Mouse (Mus musculus) right cerebral cortex, postnatal 10 days (tissue): Measurements from ENCODE around the gene Gtpbp6.
"Not testable (repeated sequence)": the region's sequence is repeated elsewhere in the genome, so short reads cannot be mapped to it uniquely, and the experiment has no call there.

Experiments
- DNase-seq, 2 experiments: peaks; one replicate each; pipeline ENCODE4 v3.0.0; 2021; ENCODE audit warnings: low spot score in 2 of 2

Gtpbp6 gene

GRCm38 (mm10) chr5:110100921-110101631, 6.9 kb downstream of the Gtpbp6 start:
- DNase-seq = peak; percentile 64 to 75

- DNase-seq = peak; percentile 49 to 66
Measured at GRCm38 (mm10) chr5:110099656-110100580, 8.1 kb downstream of the Gtpbp6 start, which contains the start of gene Plcxd1. Gene Plcxd1, plus strand, starts transcription at chr5:110099969.

GRCm38 (mm10) chr5:110098991-110099477, 9.0 kb downstream of the Gtpbp6 start:
- peak; percentile 62 to 73 for DNase-seq

DNA sequence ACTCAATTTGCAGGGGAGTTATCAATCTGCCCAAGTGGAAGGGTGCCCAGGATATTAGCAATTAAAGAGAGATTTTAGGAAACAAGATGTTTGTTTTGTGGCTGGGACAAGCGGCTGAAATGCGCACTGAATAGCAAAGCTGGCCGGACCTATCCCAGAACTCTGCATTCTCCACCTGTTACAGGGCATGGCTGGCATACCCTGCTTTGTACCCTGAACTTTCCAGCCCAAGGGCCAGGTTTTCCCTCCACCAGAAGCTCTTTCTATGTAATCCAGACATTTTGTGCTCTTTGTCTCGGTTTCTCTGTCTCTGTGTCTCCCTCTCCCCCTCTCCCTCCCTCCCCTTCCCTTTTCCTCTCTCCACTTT, 13.2 kb downstream of the Gtpbp6 start:
- peak in 1 of 2 experiments; percentile 29 for DNase-seq

DNA sequence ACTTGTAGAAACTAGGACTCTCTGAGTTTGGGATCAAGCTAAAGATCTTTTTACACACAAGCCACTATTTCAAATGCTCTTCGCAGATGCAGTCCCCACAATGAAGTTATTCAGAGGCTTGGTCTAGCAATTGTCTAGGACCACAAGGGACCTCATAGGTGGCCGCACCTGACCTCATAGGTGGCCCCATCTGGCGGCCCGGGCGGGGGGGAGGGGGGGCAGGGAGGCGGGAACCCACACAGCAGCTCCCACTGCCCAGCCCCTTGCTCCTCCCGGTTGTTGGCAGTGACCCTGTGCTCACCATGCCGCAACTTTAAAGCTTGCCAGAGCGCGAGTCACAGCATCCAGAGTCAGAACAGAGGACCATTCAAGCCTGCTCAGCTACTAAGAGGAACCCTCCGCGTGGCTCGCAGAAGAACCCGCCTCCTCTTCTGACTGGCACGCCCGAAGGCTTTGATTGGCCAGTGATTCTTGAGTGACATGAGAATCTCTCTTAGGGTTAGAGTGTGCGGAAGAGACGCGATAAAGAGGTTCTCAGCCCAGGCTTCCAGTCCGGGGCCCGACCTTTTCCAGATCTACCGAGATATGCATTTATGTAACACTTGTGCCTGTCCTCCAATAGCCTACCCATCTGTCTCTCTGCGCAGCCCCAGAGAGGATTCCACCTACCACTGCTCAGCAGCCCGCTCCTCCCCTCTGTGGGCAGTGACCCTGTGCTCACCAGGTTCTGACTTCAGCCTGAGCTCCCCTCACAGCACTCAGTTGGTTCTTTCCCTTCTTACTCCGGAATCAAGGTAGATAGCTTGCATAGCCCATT, 13.8 kb downstream of the Gtpbp6 start, which contains the start of gene Gm35315:
Gene Gm35315, minus strand, starts transcription at position 391 of the 817 bp plus-strand sequence.
- peak; percentile 94 to 95 for DNase-seq

DNA sequence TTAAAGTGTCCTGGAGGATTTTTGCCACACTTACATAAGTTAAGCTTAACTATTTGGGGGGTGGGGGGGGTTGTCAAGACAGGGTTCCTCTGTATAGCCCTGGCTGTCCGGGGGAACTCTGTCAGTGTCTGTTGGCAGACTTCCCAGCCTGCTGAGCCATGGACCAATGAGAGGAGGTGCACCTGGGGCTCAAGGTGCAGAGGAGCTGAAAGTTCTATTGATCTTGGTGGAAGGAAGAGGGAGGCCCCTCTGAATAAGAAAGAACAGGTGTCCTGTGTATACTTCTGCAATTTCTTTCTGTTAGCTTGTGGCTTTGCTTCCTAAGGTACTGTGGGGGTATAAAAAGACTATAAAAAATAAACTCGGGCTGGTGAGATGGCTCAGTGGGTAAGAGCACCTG, 16.5 kb downstream of the Gtpbp6 start:
- no peak for DNase-seq

DNA sequence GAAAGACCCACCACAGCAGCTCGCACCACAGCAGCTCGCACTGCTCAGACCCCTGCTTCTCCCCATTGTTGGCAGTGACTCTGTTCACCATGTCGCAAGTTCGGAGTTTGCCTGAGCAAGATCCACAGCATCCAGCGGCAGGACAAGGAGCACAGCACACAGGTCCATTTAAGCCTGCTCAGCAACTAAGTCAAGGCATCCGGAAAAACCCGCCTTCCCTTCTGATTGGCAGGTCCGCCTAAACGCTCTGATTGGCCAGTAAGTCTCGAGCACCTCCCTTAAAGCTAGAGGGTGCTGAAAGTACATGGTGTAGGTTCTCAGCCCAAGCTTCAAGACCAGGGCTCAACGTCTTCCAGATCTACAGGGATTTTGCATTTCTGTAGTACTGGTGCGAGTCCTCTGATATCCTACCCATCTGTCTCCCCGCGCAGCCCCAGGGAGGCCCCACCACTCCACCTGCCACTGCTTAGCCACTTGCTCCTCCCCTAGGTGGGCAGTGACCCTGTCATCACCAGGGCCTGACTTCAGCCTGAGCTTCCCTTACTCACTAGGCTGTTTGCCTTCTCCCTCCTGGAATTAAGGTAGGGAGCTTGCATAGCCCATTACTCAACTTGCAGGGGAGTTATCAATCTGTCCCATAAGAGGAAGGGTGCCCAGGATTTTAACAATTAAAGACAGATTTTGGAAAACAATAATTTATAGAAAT, 21.7 kb downstream of the Gtpbp6 start:
- DNase-seq = no peak

DNA sequence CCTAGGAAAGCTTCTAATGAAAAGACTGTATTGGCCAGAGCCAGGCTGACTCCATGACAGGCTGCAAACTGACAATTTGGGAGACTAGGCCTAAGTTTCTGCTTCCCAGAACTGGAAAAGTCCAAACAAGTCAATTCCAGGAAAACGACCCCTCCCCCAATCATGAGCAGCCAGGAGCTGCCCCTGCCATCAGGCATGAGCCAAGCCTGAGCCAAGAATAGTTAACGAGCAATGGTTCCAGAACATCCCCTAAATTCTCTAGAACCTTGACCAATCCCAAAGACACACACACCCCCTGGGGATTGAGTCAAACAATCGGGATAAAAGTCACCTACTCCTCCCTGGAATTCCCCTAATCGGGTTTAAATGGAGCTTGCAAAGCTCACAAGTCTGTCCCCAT, 25.0 kb downstream of the Gtpbp6 start:
- DNase-seq = no peak

DNA sequence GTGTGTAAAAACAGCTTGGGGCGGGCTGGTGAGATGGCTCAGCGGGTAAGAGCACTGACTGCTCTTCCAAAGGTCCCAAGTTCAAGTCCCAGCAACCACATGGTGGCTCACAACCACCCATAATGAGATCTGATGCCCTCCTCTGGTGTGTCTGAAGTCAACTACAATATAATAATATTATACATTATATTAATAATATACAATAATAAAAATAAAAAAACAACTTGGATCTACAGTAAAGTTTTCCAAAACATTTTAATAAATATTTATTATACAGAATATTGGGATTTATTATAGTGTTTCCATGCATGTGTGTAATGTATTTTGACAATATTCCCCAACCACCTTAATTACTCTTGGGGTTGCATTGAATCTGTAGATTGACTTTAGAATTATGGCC, 35.6 kb downstream of the Gtpbp6 start, which contains the start of gene Gm17655:
Gene Gm17655, minus strand, starts transcription at position 101 of the 400 bp plus-strand sequence.
- not testable (repeated sequence) for DNase-seq

GRCm38 (mm10) chr5:110057637-110058408, 50.2 kb downstream of the Gtpbp6 start:
- DNase-seq = peak; percentile 88 to 93
